Mouse (Mus musculus) bone marrow, adult 2 months (tissue): ENCODE measurements around the gene Llph. TPM values are rescaled to one million over a fixed set of nuclear protein-coding genes. Genes with fewer than 3 reads are reported as not detected.
A peak's percentile ranks its signal among the peaks of the same experiment; 100 is the strongest.

ENCODE experiments used
- H3K27ac ChIP-seq: fragments of 200-500 bp; 2 replicates; pipeline ENCODE4 v1.5.1; 2012; ENCODE audit warnings: low read depth, mild to moderate bottlenecking, control low read depth, inconsistent platforms, low read length; ENCODE audit not compliant: control insufficient read depth, poor library complexity, insufficient read depth
- H3K4me1 ChIP-seq: fragments of 200-500 bp; 2 replicates; pipeline ENCODE4 v1.6.1; 2011; ENCODE audit warnings: low read length; ENCODE audit not compliant: control insufficient read depth, insufficient read depth
- H3K4me3 ChIP-seq: fragments of 200-500 bp; replicated peaks from 2 replicates; pipeline ENCODE3; 2011; ENCODE audit warnings: mild to moderate bottlenecking, low read depth, low read length, control low read depth; ENCODE audit not compliant: control insufficient read depth
- CTCF ChIP-seq: fragments of 200-500 bp; IDR thresholded peaks from 2 replicates; pipeline ENCODE4 v1.5.1; 2011; ENCODE audit warnings: low read length, control low read depth; ENCODE audit not compliant: control insufficient read depth, insufficient read depth
- POLR2A ChIP-seq: fragments of 200-500 bp; IDR thresholded peaks from 2 replicates; pipeline ENCODE4 v1.6.1; 2011; ENCODE audit warnings: low read depth, mild to moderate bottlenecking, control low read depth, low read length, borderline replicate concordance; ENCODE audit not compliant: control insufficient read depth
- WGBS: fragments of 180-500 bp; shearing (Covaris S2); methylation state at CpG from one replicate; pipeline ENCODE4 v1.1.7; 2018; 5-methylcytosine and 5-hydroxymethylcytosine counted together
- polyA plus RNA-seq: library from polyadenylated mRNA; stranded (reverse); fragments of >200 nt; gene quantifications from 2 replicates; pipeline ENCODE4 v1.2.4, GENCODE M21; 2011; ENCODE audit warnings: low replicate concordance; ENCODE audit not compliant: missing spikeins, insufficient read depth, insufficient read length

The Llph gene
- polyA plus RNA-seq, 1 experiment = 45.4 TPM

DNA sequence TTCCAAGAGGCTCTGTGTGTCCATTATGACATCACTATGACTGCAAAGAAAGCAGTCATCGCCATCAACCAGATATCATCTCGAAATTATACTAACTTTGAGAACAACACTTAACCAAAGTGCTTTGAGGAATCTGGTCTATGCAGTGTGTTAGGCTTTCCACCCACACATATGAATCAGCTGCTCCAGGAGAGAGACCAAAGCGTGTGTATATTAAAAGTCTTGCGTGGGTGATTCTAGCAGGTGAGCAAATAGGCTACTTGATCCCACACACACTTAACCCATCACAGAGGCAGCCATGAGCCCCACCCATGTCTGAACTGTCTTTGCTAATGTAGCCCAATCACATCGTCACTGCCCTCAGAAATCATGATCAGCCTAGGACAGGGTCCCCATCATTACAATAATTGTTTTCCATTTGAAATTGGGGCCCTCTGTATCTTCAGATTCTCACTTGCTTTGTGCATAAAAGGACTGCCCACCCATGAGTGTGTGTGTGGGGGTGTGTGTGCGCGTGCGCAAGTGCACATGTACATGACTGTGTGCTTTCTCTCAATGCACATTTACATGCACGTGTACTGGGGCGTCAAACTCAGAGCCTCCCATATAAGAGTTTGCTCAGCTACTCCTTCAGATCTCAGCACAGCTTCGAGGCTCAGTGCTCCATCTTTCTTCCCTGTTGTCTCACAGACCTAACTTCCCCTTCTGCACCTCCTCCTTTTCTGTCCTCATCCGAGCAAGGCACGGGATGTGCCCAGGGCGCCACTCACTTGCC is 29.6 kb upstream of the Llph start:
- no peak overlapping the region for H3K27ac ChIP-seq
- no peak overlapping the region for H3K4me3 ChIP-seq
- H3K4me1 ChIP-seq = peaks cover 4% of the 10 kb centered on the region
- 56% methylated on average over 14 of the region's 14 CpGs for WGBS
- TF ChIP-seq CTCF = no peak
- no peak for TF ChIP-seq POLR2A

GRCm38 (mm10) chr10:120201131-120201921 is 25.5 kb upstream of the Llph start, which contains the start of gene Tmbim4:
Tmbim4 (plus strand) TSS chr10:120201590.
- H3K4me3 ChIP-seq = peak within 1 kb of the TSS; percentile 75
- H3K27ac ChIP-seq = peak within 1 kb of the TSS; percentile 78
- H3K4me1 ChIP-seq = peaks cover 5% of the 10 kb centered on the region; the same call in 1 of the 2 replicates
- under 1% methylated on average over 65 of the region's 65 CpGs for WGBS
- TF ChIP-seq POLR2A = peak; percentile 78; the same call in 1 of the 2 replicates
- no peak for TF ChIP-seq CTCF

GRCm38 (mm10) chr10:120201961-120202402 is 24.9 kb upstream of the Llph start, which contains the start of gene Irak3:
Irak3 (minus strand) TSS chr10:120202130.
- peaks cover 5% of the 10 kb centered on the region; the same call in 1 of the 2 replicates for H3K4me1 ChIP-seq
- TF ChIP-seq CTCF (peak; percentile 94), POLR2A (no peak)
- WGBS = under 1% methylated on average over 13 of the region's 13 CpGs
- peak within 1 kb of the TSS; percentile 75 for H3K4me3 ChIP-seq
- peak within 1 kb of the TSS; percentile 78 for H3K27ac ChIP-seq

- TF ChIP-seq POLR2A = no peak
- TF ChIP-seq CTCF = no peak
- Histone ChIP-seq H3K4me3 (peak overlapping the region; percentile 75), H3K27ac (peak overlapping the region; percentile 52), H3K4me1 (peaks cover 3% of the 10 kb centered on the region; the same call in 1 of the 2 replicates)
- WGBS = 36% methylated on average over 16 of the region's 16 CpGs
These were observed 24.2 kb upstream of the Llph start for GRCm38 (mm10) chr10:120202467-120203250.

- TF ChIP-seq CTCF (no peak), POLR2A (no peak)
- 91% methylated on average over 13 of the region's 13 CpGs for WGBS
These were observed 22.2 kb upstream of the Llph start for GRCm38 (mm10) chr10:120204591-120205210.

DNA sequence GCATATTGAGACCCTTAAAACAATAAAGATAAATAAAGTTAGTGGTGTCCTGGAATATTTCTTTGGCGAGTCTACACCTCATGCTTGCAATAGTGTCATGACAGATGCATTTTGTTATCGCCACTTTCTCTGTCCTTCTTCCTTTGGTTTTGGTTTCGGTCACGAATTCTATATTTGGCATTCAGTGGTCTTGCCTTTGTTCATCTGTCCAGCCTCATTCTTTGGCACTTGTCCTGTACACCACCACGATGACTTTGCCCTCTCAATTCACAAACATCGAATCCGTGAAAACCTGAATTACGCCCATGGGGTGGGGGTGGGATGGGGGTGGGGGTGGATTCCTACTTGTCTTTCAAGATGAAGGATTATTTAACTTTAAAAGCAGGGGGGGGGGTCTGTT is 18.9 kb upstream of the Llph start:
- 18% methylated on average over 8 of the region's 8 CpGs for WGBS
- peak overlapping the region; percentile 66 for H3K4me3 ChIP-seq
- H3K4me1 ChIP-seq = no peaks in the 10 kb centered on the region; the same call in 1 of the 2 replicates
- TF ChIP-seq CTCF = no peak
- TF ChIP-seq POLR2A = no peak
- H3K27ac ChIP-seq = no peak overlapping the region

More at GRCm38 (mm10) chr10:120204591-120205210, 22.2 kb upstream of the Llph start:
- H3K27ac ChIP-seq = no peak overlapping the region
- H3K4me3 ChIP-seq = no peak overlapping the region
- peaks cover 3% of the 10 kb centered on the region; the same call in 1 of the 2 replicates for H3K4me1 ChIP-seq

DNA sequence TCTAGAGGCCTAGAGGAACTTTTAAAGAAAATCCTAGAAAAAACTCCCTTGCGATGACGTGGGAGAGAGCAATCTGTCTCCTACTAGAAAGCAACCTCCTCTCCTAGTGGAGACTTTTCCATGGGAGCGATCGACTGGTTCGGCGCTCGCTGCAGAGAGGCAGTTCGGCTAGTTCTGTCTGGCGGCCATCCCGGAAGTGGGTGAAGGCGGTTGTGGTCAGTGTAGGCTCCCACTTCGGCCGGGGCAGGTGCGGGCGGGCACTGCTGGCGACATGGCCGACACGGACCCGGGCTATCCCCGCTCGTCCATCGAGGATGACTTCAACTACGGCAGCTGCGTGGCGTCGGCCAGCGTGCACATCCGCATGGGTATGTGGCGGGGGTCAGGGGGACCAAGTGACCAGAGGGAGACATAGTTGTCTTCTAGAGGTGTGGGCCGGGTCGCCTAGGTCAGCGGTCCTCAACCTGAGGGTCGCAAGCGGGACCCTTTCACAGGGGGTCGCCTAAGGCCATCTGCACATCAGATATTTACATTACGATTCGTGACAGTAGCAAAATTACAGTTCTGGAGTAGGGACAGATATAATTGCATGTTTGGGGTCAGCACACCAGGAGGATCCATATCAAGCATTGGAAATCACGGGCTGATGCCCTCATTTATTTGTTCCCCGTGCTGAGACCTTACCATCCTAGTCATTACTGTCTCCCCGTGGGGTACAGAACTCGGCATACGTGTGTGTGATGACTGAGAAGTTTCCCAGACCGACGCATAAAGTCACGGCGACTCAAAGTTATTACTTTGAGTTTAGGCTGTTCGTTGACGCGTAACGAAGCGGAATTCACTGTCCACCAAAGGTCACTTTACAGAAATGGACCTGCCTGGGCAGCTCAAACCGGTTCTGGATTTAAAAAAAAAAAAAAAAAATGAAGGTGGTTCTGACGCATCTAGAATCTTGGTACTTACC is 18.0 kb upstream of the Llph start:
- no peaks in the 10 kb centered on the region; the same call in 1 of the 2 replicates for H3K4me1 ChIP-seq
- under 1% methylated on average over 53 of the region's 53 CpGs for WGBS
- H3K27ac ChIP-seq = peak overlapping the region; percentile 53
- TF ChIP-seq CTCF (no peak), POLR2A (peak; percentile 69; the same call in 1 of the 2 replicates)
- H3K4me3 ChIP-seq = peak overlapping the region; percentile 99
